Mouse (Mus musculus) right cerebral cortex, postnatal 14 days (tissue): ENCODE data around the gene Tcp11l1.
A peak's percentile ranks its signal among the peaks of the same experiment; 100 is the strongest.

Experiments
- DNase-seq: peaks from one replicate; pipeline ENCODE4 v3.0.0; 2022

The Tcp11l1 gene

DNA sequence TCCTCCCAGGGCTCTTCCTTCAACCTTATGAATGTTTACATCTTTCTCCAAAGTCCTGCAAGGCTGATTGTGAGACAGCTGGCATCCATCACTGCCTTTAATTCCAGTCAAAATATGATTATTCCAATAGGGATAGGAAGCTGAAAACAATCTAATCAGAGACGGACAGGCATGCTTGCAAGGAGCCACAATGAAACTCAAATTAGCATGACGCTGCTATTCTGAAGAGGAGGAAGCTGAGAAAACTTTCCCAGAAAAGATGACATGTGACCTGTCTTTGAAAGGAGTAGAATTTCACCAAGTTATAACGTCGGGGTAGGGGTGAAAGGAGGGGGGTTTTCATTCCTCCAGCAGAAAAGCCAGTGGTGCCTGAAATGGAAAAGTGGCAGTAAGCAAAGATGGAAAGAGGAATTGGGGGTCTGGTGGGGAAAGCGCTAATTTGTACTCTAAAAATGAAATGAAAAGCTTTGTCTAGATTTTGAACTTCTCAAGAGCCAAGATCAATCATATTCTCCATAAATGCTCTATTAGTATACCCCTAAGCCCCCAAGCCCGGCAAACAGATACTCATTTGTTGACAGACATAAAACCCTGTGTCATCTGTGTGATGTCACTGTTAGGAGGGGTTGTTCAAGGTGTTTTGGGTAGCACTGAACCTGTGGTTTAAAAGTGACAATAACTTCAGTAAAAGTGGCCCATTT lies 1.1 kb downstream of the Tcp11l1 start:
- no peak for DNase-seq

DNA sequence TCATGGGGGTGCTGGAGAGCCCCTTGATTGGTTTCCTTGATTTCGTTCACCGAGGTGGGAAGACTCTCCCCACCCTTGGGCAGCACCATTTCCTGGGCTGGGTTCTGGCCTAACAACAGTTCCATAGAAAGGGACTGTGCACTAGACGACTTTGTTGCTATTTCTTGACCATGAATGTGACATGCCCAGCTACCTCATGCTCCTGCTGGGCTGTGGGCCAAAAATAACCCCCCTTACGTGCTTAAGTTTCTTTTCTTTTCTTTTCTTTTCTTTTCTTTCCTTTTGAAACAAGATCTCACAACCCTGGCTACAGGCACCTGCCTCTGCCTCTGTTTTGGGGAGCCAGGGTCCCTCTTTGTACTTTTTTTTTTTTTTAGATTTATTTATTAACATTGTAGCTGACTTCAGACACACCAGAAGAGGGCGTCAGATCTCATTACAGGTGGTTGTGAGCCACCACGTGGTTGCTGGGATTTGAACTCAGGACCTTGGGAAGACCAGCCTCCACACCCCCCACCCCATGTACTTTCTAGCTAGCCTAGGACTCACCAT lies 2.1 kb downstream of the Tcp11l1 start:
- DNase-seq = no peak

DNA sequence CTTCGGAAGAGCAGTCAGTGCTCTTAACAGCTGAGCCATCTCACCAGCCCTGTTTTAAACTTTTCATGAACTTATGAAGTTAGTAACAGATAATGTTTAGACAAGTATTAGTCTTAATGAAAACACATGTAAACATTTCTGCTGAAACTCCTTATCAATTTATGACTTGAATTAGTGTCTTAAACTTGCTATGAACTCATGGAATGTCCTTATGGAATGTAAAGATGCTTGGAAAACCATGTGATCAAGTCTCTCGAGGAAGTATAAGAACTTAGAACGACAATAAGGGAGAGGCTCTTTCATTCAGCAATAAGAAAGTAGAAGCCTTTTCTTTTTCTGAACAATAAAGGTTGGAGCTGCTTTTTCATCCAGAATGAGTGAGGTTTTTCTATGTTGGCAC lies 7.6 kb downstream of the Tcp11l1 start:
- DNase-seq = no peak

DNA sequence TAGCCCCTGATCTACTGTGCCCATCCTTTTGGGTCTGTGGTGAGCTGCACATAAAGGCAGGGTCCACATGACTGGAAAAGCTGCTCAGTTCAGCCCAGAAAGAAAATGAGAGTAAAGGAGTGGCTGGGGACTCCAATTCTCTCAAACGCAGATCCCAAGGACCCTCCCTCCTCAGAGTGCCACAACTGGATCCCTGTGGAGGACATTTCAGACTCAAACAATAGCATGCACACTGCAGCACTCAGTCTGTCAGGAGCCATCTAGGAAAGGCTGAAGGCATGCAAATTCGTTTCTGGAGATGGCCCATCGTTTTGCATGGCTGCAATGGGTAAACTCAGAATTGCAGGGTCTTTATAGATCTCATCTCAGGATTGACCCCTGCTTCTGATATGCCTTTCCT lies 8.8 kb downstream of the Tcp11l1 start:
- no peak for DNase-seq

DNA sequence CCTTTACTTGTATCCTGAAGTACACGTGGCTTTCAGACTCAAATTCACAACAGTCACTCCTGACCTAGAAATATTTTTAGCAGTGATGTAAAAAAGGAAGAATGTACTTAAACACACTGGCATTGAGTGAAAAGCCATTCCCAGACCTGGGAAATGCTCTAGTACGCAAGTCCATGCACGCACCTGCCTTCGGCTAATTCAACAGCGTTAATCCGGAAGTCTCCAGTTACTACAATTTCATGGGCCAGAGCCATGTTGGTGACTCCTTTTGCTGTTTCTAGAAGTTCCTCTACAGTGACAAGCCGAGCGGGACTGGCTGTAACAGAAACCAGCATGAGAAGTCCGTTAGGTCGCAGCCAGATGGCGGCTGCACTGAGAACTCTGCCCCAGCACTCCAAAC lies 12.3 kb downstream of the Tcp11l1 start:
- no peak for DNase-seq

DNA sequence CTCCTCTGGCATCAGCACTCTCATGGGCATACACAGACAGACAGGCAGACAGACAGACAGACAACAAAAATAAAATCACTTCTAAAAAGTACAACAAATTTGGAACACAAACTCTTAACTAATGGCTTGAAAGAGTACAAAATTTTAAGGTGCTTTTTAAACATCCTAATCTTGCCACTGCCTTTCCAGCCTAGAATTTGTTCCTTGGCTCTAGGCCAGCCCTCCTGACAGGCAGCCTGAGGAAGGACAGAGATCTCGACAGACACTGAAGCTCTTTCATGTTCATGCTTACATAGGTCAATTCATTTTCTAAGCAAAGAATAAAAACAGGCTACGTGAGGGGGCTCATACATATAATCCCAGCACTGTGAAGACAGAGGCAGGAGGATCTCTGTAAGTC lies 19.4 kb downstream of the Tcp11l1 start:
- no peak for DNase-seq

DNA sequence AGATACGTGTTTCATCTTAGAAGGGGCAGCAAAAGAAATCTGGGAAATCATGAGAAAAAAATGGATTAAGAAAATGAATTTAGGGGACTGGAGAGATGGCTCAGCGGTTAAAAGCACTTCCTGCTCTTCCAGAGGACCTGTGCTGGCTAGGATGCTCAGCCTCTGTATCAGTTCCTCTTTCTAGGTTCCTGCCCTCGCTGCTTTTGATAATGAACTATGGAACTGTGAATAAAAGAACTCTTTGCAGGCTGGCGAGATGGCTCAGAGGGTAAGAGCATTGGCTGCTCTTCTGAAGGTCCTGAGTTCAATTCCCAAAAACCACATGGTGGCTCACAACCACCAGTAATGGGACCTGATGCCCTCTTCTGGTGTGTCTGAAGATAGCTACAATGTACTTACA lies 21.2 kb downstream of the Tcp11l1 start:
- no peak for DNase-seq

DNA sequence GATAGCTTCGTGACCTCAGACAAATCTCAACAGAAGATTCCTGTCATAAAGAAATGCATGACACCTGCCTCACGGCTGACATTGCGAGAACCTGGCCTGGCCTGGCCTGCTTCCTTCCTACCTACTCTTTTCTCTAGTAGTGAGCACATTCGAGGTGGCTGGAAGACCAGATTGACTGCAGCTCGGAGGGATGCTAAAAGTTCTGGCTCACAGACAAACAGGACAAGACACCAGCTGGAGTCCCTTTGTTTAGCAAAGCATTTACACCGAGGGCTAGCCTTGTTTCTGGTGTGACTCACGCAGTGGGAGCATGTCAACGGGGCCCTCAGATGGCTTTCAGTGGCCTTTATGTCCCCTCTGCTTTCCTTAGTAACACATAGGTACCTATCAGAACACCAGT lies 23.2 kb downstream of the Tcp11l1 start:
- no peak for DNase-seq

DNA sequence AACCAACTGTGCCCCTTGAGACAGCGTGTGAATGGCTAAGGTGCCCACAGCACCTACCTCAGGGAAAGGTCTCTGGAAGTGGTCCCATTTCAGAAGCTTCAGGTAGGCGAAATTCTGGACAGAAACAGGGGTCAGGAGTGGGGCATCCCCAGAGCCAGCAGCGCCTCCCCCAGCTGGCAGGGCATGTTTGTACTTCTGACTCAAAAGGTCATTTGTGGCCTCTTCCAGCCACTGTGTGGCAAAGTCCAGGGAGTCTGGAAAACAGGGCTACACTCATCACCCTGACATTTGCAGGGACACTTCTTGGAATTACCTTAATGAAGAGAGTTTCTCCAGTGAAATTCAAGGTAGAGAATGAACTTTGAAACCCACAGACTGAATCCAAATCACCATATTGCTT lies 23.6 kb downstream of the Tcp11l1 start:
- DNase-seq = no peak

DNA sequence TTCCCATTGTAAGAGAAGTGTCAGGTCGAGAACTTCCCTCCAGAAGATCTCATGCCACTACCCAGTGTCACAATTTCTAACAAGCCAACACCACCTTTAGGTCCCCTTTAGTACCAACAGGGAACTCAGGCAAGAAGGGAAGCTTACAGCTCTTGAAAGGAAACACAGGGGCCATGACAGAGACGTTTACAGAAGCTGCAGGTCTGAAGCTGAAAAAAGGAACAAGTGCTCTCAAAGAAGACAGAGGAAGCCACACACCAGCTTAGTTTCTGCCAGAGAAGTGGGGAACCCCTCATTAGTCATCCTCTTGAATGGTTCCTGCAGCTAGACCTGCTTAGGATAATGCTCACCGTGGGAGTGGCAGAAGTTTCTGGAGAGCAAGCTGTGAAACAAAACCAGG lies 24.7 kb downstream of the Tcp11l1 start:
- no peak for DNase-seq

DNA sequence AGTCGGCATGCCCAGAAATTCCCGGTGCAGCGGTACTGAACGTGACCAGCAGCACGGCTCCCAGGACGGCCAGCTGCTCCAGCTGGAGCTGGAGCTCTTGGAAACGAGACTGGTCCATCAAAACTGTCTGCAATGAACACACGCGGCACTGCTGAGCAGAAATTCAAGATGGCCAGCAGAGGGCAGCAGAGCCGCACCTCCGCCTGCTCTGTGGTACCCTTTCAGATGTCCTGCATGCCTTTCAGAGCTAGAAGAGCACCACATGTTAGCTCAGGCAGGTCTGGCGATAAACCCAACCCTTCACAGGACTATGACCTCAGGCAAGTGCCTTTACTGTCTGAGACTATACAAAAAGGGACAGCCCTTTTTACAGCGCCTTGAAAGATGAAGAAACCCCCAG lies 26.6 kb downstream of the Tcp11l1 start:
- peak; percentile 79 for DNase-seq

DNA sequence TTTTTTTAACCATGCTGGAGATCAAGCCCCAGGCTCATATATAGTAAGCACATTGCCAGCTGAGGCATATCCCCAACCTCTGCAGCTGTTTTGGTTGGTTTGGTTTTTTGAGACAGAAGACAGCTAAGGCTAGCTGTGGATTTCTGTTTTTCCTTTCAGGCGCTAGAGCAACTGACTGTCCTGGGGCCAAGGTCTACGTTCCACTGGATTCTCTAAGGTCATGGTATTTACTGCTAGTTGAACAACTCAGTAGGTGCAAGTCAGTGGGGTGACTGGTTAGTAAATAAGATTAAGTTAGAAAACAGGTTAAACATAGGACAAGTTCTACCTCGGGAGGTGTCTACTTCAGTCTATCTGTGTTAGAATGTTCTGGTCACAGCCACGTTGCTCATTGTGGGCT lies 27.2 kb downstream of the Tcp11l1 start:
- DNase-seq = no peak

DNA sequence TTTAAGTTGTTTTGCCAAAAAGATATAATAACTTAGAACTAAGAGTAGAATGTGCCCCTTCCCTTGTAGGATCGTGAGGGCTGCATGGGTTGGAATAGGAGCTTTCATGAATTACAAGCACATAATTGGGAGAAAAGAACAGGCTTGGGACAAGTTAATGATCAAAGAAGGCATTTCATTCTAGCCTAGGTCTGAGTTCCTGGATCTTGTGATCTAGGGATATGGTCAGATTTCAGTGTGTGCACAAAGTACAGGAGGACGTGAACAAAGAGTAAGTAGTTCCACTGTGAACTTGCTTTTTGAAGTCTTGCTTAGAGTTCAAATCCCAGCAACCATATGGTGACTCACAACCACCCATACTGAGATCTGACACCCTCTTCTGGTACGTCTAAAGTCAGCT lies 34.6 kb downstream of the Tcp11l1 start:
- DNase-seq = no peak

DNA sequence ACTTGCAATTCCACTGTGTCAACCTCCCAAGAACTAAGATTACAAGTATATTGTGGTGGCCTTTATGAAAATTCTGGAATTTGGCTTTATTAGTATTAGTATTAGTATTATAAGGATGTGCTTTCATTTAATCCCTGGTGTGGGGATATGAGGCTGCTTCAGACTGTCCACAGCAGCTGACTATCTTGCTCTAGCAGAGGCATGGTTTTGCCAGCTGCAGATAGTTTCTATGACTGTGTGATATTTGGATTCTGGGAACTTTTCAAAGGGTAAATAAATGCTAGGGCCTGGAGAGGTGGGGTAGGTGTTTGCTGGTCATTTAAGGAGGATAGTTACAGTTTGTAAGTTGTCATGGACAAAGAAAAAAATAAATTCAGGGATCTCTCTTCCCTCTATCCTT lies 40.2 kb downstream of the Tcp11l1 start:
- DNase-seq = no peak

DNA sequence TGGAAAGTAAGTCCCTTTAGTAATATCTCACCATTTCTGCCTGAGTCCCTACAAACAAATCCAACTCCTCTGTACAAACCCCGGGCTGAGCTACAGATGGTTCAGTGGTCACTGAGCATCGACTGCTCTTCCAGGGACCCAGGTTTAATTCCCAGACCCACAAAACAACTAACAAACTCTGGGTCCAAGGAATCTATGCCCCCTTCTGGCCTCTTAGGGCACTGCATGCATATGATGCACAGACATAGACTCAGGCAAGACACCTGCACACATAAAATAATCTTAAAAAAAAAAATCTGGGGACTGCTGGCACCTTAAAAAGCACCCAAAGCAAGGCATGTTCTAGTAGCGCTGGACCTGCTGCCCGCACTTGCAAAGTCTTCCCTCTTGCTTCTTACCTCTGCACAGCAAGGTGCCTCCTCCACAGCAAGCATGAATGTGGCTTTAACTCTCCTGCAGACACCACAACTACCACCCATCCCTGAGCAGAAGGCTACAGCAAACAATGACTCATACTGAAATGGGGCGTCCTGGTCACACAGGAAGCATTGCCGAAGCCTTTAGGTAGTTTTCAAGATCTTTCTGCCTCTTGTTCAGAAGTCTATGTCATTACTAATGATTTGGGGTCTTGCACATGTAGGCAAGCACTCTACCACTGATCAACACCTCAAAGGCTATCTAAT lies 42.7 kb downstream of the Tcp11l1 start:
- DNase-seq = no peak

DNA sequence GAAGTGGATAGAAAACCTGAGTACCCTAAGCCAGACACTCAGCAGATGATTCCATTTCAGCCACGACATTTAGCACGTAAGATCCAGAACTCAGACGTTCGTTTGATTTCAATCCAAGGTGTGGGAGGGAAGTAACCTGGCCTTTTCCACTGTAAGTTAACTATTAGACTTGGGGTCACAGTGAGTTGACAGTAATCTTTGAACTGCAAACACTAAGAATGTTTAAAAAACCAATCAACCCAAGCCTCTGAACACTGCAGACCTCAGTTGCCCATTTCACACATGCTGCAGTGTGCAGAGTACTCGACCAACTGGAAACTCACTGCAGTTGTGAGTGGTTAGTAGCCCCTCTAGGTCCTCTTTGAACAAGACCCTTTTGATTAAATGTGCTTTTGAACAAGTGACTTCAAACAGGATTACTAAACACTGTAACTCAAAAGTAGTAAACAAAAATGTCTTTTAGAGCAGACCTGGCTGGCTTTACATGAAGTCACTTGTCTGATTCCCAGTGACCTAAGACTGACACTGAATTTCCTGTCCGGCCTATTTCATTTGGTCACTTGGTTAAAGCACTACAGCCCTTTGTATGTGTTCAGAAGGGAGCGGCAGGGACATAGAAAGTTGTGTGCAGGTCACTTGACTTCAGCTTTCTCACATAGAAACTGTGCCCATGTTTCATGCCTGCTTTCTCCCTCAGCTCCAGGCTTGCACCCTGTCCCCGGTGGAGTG lies 48.4 kb downstream of the Tcp11l1 start:
- DNase-seq = no peak

DNA sequence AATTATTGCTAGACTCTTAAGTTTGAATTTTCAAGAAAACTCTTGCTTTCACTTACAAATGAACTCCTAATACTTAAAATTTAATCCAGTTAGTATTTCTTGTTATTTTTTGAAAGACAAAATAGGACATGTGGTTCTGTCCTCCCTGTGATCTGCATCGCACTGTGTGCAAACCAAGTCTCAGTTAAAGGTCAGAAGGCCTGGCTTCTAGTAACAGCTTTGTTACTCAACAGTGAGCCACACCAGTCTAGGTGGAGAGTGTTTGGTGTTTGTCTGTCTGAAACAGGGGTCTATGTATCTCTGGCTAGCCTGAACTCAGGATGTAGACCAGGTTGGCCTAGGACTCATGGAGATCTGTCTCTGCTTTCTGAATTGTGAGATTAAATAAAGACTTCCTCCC lies 53.3 kb downstream of the Tcp11l1 start:
- no peak for DNase-seq

DNA sequence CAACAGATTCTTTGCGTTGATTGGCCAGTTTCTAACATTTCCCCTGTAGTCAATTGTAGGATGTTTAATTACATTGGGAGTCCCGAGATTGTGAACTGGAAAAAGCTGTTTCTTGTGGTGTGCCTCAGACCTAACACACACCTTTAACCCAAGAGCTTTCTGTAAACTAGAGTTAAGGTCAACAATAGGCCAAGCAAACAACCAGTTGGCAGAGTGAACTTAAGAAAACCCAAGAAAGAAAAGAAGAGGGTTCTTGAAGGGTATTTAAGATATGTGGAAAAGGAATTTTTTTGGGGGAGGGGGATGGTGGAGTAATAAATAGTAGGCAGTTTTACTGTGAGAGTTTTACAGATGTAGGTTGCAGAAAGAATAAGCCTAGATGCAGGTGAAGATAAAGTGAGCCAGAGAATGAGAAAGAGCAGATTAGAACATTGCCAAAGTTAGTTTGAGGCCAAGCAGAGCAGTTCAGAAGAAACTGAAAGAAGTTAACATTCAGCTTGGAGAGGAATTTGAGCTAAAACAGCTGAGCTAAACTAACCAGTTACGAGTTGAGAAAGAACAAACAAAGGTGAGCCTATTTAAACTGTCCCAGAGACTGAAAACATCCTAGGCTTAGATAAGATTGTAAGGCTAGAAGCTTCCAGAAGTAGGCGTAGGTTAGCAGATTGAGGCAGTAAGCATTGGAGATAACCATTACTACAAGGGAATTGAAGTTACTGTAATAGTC lies 95.8 kb downstream of the Tcp11l1 start:
- DNase-seq = no peak

DNA sequence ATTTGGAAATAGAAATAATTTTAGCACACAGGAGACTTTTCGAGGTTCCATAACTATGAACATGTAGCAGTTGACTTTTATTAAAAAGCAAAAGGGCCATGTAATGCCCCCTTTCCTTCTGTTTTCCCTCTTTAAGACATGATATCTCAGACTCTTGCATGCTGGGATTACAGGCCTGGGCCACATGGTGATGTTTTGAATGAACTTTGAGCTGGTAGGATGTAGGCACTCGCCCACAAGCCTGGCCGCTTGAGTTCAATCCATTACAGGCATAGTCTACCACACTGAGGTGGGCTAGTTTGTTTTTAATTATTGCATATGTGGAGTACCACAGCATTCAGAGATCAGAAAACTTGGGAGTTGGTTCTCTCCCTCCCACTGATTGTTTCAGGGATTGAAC lies 97.2 kb downstream of the Tcp11l1 start:
- DNase-seq = no peak
